Mouse (Mus musculus): ENCODE results near the gene Prg3.

- TF ChIP-seq POLR2A (IDR thresholded peaks at IDR 0.05; ENCODE audit: borderline replicate concordance, extremely low read depth, insufficient read depth, insufficient read length, poor library complexity, severe bottlenecking) (no peak), CTCF (IDR thresholded peaks at IDR 0.05; ENCODE audit: borderline replicate concordance, extremely low read depth, insufficient read depth, insufficient read length) (no peak)
Observed at GRCm38 (mm10) chr2:84941795-84942194, 46.2 kb upstream of the Prg3 start.
